In genomic region chr2:144198326-144199051, GRCm38 (mm10) we compare ENCODE assay signal across 10 mouse cellular contexts.
DNase-seq lines count a peak whose midpoint lies in the region; ATAC-seq and TF ChIP-seq lines count a peak whose summit lies in the region.
"Had no signal": no experiment of that assay in that cellular context is flagged by ENCODE, and none has a peak within 500 bp of the region (broad histone marks: within the 10 kb centered on the region; RNA-seq: fewer than 3 reads in every experiment).

No protein-coding gene starts in this region.

- intact Hi-C loops in left cerebral cortex, postnatal 36 days (cut with DNase I): no loop called here

- H3K9ac ChIP-seq in kidney, embryonic 15.5 days: no peak overlapping the region

- H3K27ac ChIP-seq in kidney, embryonic 15.5 days: no peak overlapping the region

- H3K4me3 ChIP-seq in kidney, embryonic 15.5 days (replicated peaks): no peak overlapping the region
- H3K4me3 ChIP-seq in myocyte: no peak overlapping the region

- H3K4me1 ChIP-seq in kidney, embryonic 15.5 days: peaks cover 25% of the 10 kb centered on the region

- H3K27me3 ChIP-seq in kidney, embryonic 15.5 days: no peaks in the 10 kb centered on the region
- H3K27me3 ChIP-seq in myocyte (ENCODE audit: control insufficient read depth, insufficient read depth, insufficient read length): no peaks in the 10 kb centered on the region

- H3ac ChIP-seq in myocyte (ENCODE audit: control insufficient read depth, insufficient read length): no peak overlapping the region

- no peaks in the 10 kb centered on the region for H3K79me2 ChIP-seq in myocyte (ENCODE audit: control insufficient read depth, insufficient read depth)

- H3K4me2 ChIP-seq in kidney, embryonic 15.5 days: no peak overlapping the region
- peak overlapping the region; percentile 3 for H3K4me2 ChIP-seq in myocyte (ENCODE audit: low read depth)

- no peaks in the 10 kb centered on the region for H3K36me3 ChIP-seq in kidney, embryonic 15.5 days
- H3K36me3 ChIP-seq in myocyte (ENCODE audit: control insufficient read depth, insufficient read depth): no peaks in the 10 kb centered on the region

- TF ChIP-seq POLR2A in myocyte (IDR thresholded peaks at IDR 0.05; ENCODE audit: insufficient read length, low read depth): no peak

- WGBS in kidney, embryonic 15.5 days: 56% methylated on average over 13 of the region's 13 CpGs

- peak; percentile 29 for DNase-seq in kidney, adult 18-20 months
- peak; percentile 55 for DNase-seq in adrenal gland, postnatal 14 days
- DNase-seq in kidney, postnatal 14 days: peak; percentile 39
- no peak for DNase-seq in left cerebral cortex, adult 8-10 months (ENCODE audit: low spot score in 2 of 2)
- no peak for DNase-seq in left cerebral cortex, postnatal 36 days (ENCODE audit: low spot score in 2 of 2)
- no peak for DNase-seq in urinary bladder, postnatal 14 days (ENCODE audit: low spot score)
- DNase-seq: thymus, adult 2 months had no signal

- no peak for ATAC-seq in kidney, embryonic 15.5 days (replicated peaks; ENCODE audit: low FRiP score)
- ATAC-seq: forebrain, embryonic 16.5 days had no signal

- no peaks in the 10 kb centered on the region for H3K9me3 ChIP-seq in kidney, embryonic 15.5 days (replicated peaks)

TF ChIP-seq in myocyte, 11 proteins besides CTCF, POLR2A, EP300 and RAD21:
- TF ChIP-seq MYOD1 (IDR thresholded peaks at IDR 0.05; ENCODE audit: control insufficient read depth in 1 of 3, insufficient read length in 2 of 3, low read depth in 2 of 3): no peak

Comparison
In these comparisons a context has a peak if more than half of its experiments do, and no peak if none do; other contexts are left out.
1. DNase-seq: peak in kidney, adult 18-20 months (single experiment), adrenal gland, postnatal 14 days (single experiment) and kidney, postnatal 14 days (single experiment); none in left cerebral cortex, adult 8-10 months (0 of 2), left cerebral cortex, postnatal 36 days (0 of 2) and urinary bladder, postnatal 14 days (single experiment).